Mouse (Mus musculus) left cerebral cortex, adult 2 months (tissue): ENCODE measurements around the gene Mgmt. TPM values are rescaled to one million over a fixed set of nuclear protein-coding genes. Genes with fewer than 3 reads are reported as not detected.

Experiments used
- DNase-seq, 2 experiments: peaks; one replicate each; pipeline ENCODE4 v3.0.0; 2021 to 2022; ENCODE audit warnings: low spot score in 2 of 2, mixed read lengths in 1 of 2; ENCODE audit errors: extremely low spot score in 1 of 2
- H3K27ac ChIP-seq: fragments of 200-600 bp; 2 replicates; pipeline ENCODE4 v1.8.1; 2022
- H3K4me3 ChIP-seq: fragments of 200-600 bp; 2 replicates; pipeline ENCODE4 v1.8.1; 2022
- CTCF ChIP-seq: fragments of 200-600 bp; IDR thresholded peaks from 2 replicates; pipeline ENCODE4 v1.8.1; 2022; ENCODE audit warnings: antibody characterized with exemption, mild to moderate bottlenecking, moderate library complexity
- intact Hi-C: fragments of 180-260 bp; cut with DNase I; formaldehyde crosslinking; loops from one replicate; pipeline ENCODE4 v1.15.1; 2025
- total RNA-seq, 2 experiments: library from RNA; stranded (reverse); gene quantifications; 2 replicates each; pipeline ENCODE4 v1.2.3; 2021

Gene Mgmt
- total RNA-seq, 2 experiments from 2014 or later, result 0.72 to 0.95 TPM

GRCm38 (mm10) chr7:137071346-137071745 lies 176.9 kb downstream of the Mgmt start:
- TF ChIP-seq CTCF, result no peak
- no peak for DNase-seq
- no peak overlapping the region for H3K4me3 ChIP-seq
- H3K27ac ChIP-seq, result no peak overlapping the region
- intact Hi-C loops, result no loop called here

- TF ChIP-seq CTCF, result no peak
- no peak for DNase-seq
- intact Hi-C loops, result no loop called here
- no peak overlapping the region for H3K27ac ChIP-seq
- no peak overlapping the region for H3K4me3 ChIP-seq
These were observed 179.5 kb downstream of the Mgmt start for GRCm38 (mm10) chr7:137073878-137074277.

DNA sequence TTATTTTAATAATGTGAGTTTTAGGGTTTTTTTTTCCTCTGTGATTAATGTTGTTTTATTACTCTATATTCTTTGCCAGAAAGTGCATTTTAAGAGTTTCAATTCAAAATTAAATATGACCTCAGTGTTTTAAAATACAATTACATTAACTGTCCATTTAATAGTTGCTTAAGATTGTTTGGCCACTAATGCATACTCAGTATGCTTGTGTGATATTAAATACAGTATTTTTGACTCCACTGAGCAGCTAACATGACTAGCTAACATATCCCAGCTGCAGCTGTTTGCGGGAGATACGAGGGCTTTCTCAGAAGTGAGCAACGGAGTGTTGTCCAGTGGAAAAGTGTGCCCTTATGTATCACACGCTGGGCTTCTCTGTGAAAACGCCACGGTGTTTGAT lies 179.9 kb downstream of the Mgmt start:
- intact Hi-C loops, result no loop called here
- no peak for TF ChIP-seq CTCF
- DNase-seq, result no peak
- no peak overlapping the region for H3K27ac ChIP-seq
- H3K4me3 ChIP-seq, result no peak overlapping the region

GRCm38 (mm10) chr7:137075301-137075700 lies 180.9 kb downstream of the Mgmt start:
- intact Hi-C loops, result no loop called here
- no peak for TF ChIP-seq CTCF
- H3K27ac ChIP-seq, result no peak overlapping the region
- H3K4me3 ChIP-seq, result no peak overlapping the region
- DNase-seq, result no peak

- Histone ChIP-seq H3K4me3 (no peak overlapping the region), H3K27ac (no peak overlapping the region)
- intact Hi-C loops, result no loop called here
- TF ChIP-seq CTCF, result no peak
- no peak for DNase-seq
These were observed 185.8 kb downstream of the Mgmt start for GRCm38 (mm10) chr7:137080171-137080570.

DNA sequence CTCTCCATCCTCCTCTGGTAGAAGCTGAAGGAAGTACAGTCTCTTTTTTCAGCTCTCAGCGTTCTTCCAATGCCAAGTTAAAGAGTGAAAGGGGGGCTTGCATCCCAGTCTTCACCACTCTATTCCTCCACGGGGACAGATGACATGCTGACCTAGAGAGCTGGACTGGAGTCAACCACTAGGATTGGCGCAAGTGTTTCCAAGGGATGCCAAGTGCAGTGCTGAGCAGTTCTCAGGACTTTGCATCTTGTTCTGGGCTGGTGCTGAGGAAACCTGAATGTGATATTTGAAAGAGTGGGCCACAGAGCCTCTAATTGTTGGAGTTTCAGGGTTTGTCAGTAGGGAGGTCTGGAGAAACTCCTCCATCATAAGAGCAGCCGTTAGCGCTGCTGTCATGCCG lies 187.8 kb downstream of the Mgmt start:
- no peak for TF ChIP-seq CTCF
- H3K27ac ChIP-seq, result no peak overlapping the region
- no peak overlapping the region for H3K4me3 ChIP-seq
- intact Hi-C loops, result no loop called here
- no peak for DNase-seq

- no peak for TF ChIP-seq CTCF
- DNase-seq, result no peak
- no peak overlapping the region for H3K27ac ChIP-seq
- H3K4me3 ChIP-seq, result no peak overlapping the region
- intact Hi-C loops, result no loop called here
These were observed 190.2 kb downstream of the Mgmt start for GRCm38 (mm10) chr7:137084651-137085050.

- intact Hi-C loops, result no loop called here
- DNase-seq, result no peak
- H3K4me3 ChIP-seq, result no peak overlapping the region
- no peak overlapping the region for H3K27ac ChIP-seq
- no peak for TF ChIP-seq CTCF
These were observed 191.7 kb downstream of the Mgmt start for GRCm38 (mm10) chr7:137085969-137086606.

DNA sequence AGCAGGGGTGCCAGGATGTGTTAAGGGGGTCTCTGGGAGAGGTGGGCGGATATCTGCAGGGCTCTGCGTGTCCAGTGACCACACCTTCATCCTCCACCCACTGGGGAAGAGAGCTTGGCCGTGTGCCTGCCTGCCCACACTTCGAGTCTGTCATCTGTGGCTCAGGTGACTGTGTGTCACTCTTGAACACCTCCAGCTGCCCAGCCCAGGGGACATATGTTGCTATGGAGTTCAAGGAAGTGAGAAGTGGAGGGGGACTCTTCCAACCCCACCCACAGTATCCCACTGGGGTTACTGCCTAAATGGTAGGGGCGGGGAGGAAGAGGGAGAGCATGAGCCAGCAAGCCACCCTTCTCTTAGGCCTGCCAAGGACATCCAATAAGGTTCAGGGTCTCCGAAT lies 192.7 kb downstream of the Mgmt start:
- no peak for DNase-seq
- Histone ChIP-seq H3K27ac (no peak overlapping the region), H3K4me3 (no peak overlapping the region)
- intact Hi-C loops, result no loop called here
- TF ChIP-seq CTCF, result no peak

DNA sequence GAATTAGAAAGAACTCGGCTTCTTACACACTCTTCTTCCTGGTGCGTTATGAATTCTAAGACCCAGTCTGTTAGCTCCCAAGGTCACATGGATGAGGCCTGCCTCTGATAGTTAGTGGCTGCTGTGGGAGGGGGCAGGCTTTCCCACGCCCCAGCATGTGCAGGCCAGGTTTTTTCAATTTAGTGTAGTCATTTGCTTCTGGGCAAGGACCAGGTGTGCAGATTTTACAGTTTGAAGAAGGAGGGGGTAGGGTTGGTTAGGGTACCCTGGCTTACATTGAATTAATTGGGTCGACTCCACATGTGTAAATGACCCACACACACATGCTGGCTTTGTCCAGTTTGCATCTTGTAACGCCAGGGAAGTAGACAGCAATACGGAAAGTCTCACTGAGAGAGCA lies 193.7 kb downstream of the Mgmt start:
- intact Hi-C loops, result no loop called here
- DNase-seq, result no peak
- Histone ChIP-seq H3K4me3 (no peak overlapping the region), H3K27ac (no peak overlapping the region)
- TF ChIP-seq CTCF, result no peak

GRCm38 (mm10) chr7:137094551-137094950 lies 200.1 kb downstream of the Mgmt start:
- Histone ChIP-seq H3K27ac (no peak overlapping the region), H3K4me3 (no peak overlapping the region)
- TF ChIP-seq CTCF, result no peak
- intact Hi-C loops, result no loop called here
- no peak for DNase-seq

DNA sequence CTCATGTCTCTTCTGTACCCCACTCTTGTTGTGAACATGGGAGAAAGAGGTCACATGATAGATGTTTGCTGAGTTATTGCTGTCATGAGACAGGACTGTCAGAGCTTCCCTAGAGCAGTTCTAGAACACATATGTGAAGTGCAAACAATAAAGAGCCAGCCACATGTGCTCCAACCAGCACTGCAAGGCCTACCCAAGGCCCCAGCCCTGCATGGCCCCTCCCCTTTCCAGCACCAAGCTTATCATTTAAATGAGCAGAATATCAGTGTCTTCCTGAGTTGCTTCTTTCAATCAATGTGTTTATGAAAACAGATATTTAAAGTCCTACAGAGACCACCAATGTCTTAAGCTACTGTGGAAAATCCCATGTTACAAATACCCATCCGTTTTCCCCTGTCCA lies 201.3 kb downstream of the Mgmt start:
- no peak for DNase-seq
- no peak for TF ChIP-seq CTCF
- intact Hi-C loops, result no loop called here

DNA sequence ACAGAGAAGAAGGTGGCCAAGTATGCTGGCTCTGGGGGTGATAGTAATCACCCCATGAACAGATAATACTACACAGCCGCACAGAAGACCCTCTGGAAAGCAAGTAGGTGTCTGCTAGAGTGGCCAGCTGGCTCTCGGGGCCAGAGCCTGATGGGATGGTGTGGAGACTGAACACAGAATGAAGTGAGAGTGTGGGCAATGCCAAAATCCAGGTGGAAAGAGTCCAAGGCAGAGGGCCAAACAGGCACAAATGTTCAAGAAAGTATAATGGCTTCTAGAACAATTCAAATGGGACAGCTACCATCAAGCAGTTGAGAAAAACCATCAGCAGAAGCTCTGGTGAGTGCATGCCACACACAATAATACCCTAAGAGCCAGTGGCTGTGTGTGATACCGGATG lies 205.4 kb downstream of the Mgmt start:
- Histone ChIP-seq H3K4me3 (no peak overlapping the region), H3K27ac (no peak overlapping the region)
- TF ChIP-seq CTCF, result no peak
- DNase-seq, result no peak
- intact Hi-C loops, result no loop called here

More for the DNA sequence above, 201.3 kb downstream of the Mgmt start:
- Histone ChIP-seq H3K4me3 (no peak overlapping the region), H3K27ac (no peak overlapping the region)
